Mouse (Mus musculus) heart, postnatal 4 days (tissue): ENCODE data around the gene Clec4b1. TPM values are rescaled to one million over a fixed set of nuclear protein-coding genes. Genes with fewer than 3 reads are reported as not detected.
"Not testable (repeated sequence)": the region's sequence is repeated elsewhere in the genome, so short reads cannot be mapped to it uniquely, and the experiment has no call there.

Experiments used
- DNase-seq: peaks from one replicate; pipeline ENCODE4 v3.0.0; 2021
- total RNA-seq, 2 experiments: library from RNA; stranded (reverse); gene quantifications; 2 replicates each; pipeline ENCODE4 v1.2.3; 2021

Gene Clec4b1
- total RNA-seq = not detected

GRCm38 (mm10) chr6:123049742-123050372, at the start of gene Clec4b1:
Gene Clec4b1 (plus strand): TSS chr6:123049962.
- DNase-seq = no peak

GRCm38 (mm10) chr6:123004696-123005095, 45.1 kb upstream of the Clec4b1 start:
- DNase-seq = not testable (repeated sequence)

GRCm38 (mm10) chr6:123005591-123005990, 44.2 kb upstream of the Clec4b1 start:
- DNase-seq = no peak

GRCm38 (mm10) chr6:123095125-123095843, 45.5 kb downstream of the Clec4b1 start:
- no peak for DNase-seq

GRCm38 (mm10) chr6:123106128-123106527, 56.4 kb downstream of the Clec4b1 start, which contains the start of gene Clec4a2:
Gene Clec4a2 (plus strand): TSS chr6:123106428.
- not testable (repeated sequence) for DNase-seq

Other genes starting within 250 kb of the Clec4b1 start
- 1 to 10 TPM; 2.0 to 3.3 TPM for gene Slc2a3, start 248.3 kb upstream of the Clec4b1 start, total RNA-seq
- gene Foxj2, start 230.0 kb upstream of the Clec4b1 start, total RNA-seq = 10 to 100 TPM; 24.6 to 25.3 TPM
- 1 to 10 TPM; 1.7 to 1.8 TPM for gene C3ar1, start 193.8 kb upstream of the Clec4b1 start, total RNA-seq
- gene Necap1, start 175.5 kb upstream of the Clec4b1 start, total RNA-seq = 10 to 100 TPM; 32.8 to 35.5 TPM
- gene Clec4a1, start 128.1 kb upstream of the Clec4b1 start, total RNA-seq = 1 to 10 TPM; 1.2 to 1.9 TPM
- gene Clec4a3, start 97.4 kb upstream of the Clec4b1 start, total RNA-seq = 1 to 10 TPM; 1.2 to 1.4 TPM
- gene Clec4a4, start 59.6 kb upstream of the Clec4b1 start, total RNA-seq = not detected
- gene Clec4a2, start 56.5 kb downstream of the Clec4b1 start, total RNA-seq = 1 to 10 TPM; 1.1 to 1.3 TPM
- gene Clec4b2, start 122.9 kb downstream of the Clec4b1 start, total RNA-seq = not detected
- 1 to 10 TPM in 1 of 2 experiments, under 1 TPM in 1; 0.71 to 1.2 TPM for gene Clec4n, start 179.9 kb downstream of the Clec4b1 start, total RNA-seq
- under 1 TPM in 1 of 2 experiments, not detected in 1; 0.34 TPM for gene Clec4d, start 212.1 kb downstream of the Clec4b1 start, total RNA-seq
- not detected for gene Clec4e, start 239.9 kb downstream of the Clec4b1 start, total RNA-seq